ENCODE assay signal across 8 mouse cellular contexts in the genomic region with DNA sequence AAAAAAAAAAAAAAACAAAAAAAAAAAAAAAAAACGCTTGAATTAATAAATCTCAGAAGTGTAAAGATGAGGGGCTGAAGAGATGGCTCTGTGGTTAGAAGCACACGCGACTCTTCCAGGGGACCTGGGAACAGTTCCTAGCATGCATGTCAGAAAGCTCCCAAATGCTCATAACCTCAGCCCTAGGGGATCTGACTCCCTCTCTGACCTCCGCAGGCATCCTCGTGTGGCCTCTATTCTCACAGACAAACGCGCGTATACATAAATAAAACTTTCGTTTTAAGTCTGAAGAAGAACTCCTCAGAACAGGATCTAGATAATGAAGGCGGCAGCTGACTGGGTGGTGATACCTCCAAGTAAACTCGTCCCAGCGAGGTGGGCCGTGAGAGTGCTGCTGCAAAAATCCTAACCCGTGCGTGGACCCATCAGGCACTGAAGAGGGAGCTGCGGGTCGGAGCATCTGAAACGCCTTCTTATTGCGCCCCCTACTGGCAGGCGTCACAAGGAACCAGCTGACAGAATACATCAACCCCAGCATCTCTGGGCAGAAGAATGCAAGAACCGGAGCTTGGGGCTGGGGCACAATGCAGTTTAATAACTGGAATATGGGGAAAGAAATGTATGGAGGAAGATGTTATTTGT.
A peak's percentile ranks its signal among the peaks of the same experiment; 100 is the strongest.
DNase-seq lines count a peak whose midpoint lies in the region; ATAC-seq and TF ChIP-seq lines count a peak whose summit lies in the region.

No protein-coding gene starts in this region.

- peak in 1 of 2 experiments; percentile 5 for DNase-seq in spleen, adult 2 months (ENCODE audit: low read depth in 1 of 2, low spot score in 2 of 2)
- DNase-seq in spleen, postnatal 36 days (ENCODE audit: low spot score in 2 of 2): no peak
- peak; percentile 80 for DNase-seq in heart, embryonic 10.5 days (ENCODE audit: low spot score)
- peak; percentile 93 for DNase-seq in midbrain, embryonic 14.5 days

- TF ChIP-seq CTCF in spleen, adult 2 months (IDR thresholded peaks at IDR 0.05; ENCODE audit: extremely low read depth, insufficient read depth, insufficient read length, insufficient replicate concordance): peak; percentile 41; the same call in 1 of the 2 replicates

- no peaks in the 10 kb centered on the region for H3K36me3 ChIP-seq in spleen, adult 2 months (ENCODE audit: control insufficient read depth, insufficient read depth, low read length)
- H3K36me3 ChIP-seq in embryonic facial prominence, embryonic 12.5 days: no peaks in the 10 kb centered on the region
- no peaks in the 10 kb centered on the region for H3K36me3 ChIP-seq in heart, embryonic 10.5 days
- no peaks in the 10 kb centered on the region for H3K36me3 ChIP-seq in kidney, embryonic 14.5 days (ENCODE audit: control insufficient read depth, insufficient read depth, low read length)
- no peaks in the 10 kb centered on the region for H3K36me3 ChIP-seq in limb, embryonic 13.5 days
- no peaks in the 10 kb centered on the region for H3K36me3 ChIP-seq in midbrain, embryonic 14.5 days (ENCODE audit: control insufficient read depth, insufficient read depth, low read length)
- H3K36me3 ChIP-seq in stomach, embryonic 15.5 days: no peaks in the 10 kb centered on the region

- no peak overlapping the region for H3K4me3 ChIP-seq in spleen, adult 2 months (ENCODE audit: extremely low read depth, insufficient read depth, insufficient read length)
- H3K4me3 ChIP-seq in embryonic facial prominence, embryonic 12.5 days: peak overlapping the region; percentile 24; the same call in 1 of the 2 replicates
- H3K4me3 ChIP-seq in heart, embryonic 10.5 days: peak overlapping the region; percentile 49
- peak overlapping the region; percentile 26 for H3K4me3 ChIP-seq in kidney, embryonic 14.5 days (ENCODE audit: low read length)
- peak overlapping the region; percentile 37 for H3K4me3 ChIP-seq in limb, embryonic 13.5 days
- H3K4me3 ChIP-seq in midbrain, embryonic 14.5 days (replicated peaks; ENCODE audit: low read depth, low read length): peak overlapping the region; percentile 15
- H3K4me3 ChIP-seq in stomach, embryonic 15.5 days (replicated peaks): peak overlapping the region; percentile 43

- H3K4me1 ChIP-seq in spleen, adult 2 months (ENCODE audit: control insufficient read depth, insufficient read depth, insufficient read length): no peaks in the 10 kb centered on the region
- no peaks in the 10 kb centered on the region for H3K4me1 ChIP-seq in embryonic facial prominence, embryonic 12.5 days
- H3K4me1 ChIP-seq in heart, embryonic 10.5 days: no peaks in the 10 kb centered on the region
- no peaks in the 10 kb centered on the region for H3K4me1 ChIP-seq in kidney, embryonic 14.5 days (ENCODE audit: control insufficient read depth, insufficient read depth, low read length)
- H3K4me1 ChIP-seq in limb, embryonic 13.5 days: peaks cover 13% of the 10 kb centered on the region
- H3K4me1 ChIP-seq in midbrain, embryonic 14.5 days (ENCODE audit: control insufficient read depth, insufficient read depth, low read length): no peaks in the 10 kb centered on the region
- no peaks in the 10 kb centered on the region for H3K4me1 ChIP-seq in stomach, embryonic 15.5 days

- 6% methylated on average over 21 of the region's 21 CpGs for WGBS in spleen, adult 2 months
- 7% methylated on average over 21 of the region's 21 CpGs for WGBS in embryonic facial prominence, embryonic 12.5 days
- 9% methylated on average over 21 of the region's 21 CpGs for WGBS in heart, embryonic 10.5 days
- 6% methylated on average over 21 of the region's 21 CpGs for WGBS in kidney, embryonic 14.5 days
- 8% methylated on average over 21 of the region's 21 CpGs for WGBS in limb, embryonic 13.5 days
- 8% methylated on average over 21 of the region's 21 CpGs for WGBS in midbrain, embryonic 14.5 days
- 5% methylated on average over 21 of the region's 21 CpGs for WGBS in stomach, embryonic 15.5 days

- TF ChIP-seq POLR2A in spleen, adult 2 months (IDR thresholded peaks at IDR 0.05; ENCODE audit: low read depth, low read length): no peak

- H3K9me3 ChIP-seq in embryonic facial prominence, embryonic 12.5 days: no peaks in the 10 kb centered on the region
- no peaks in the 10 kb centered on the region for H3K9me3 ChIP-seq in heart, embryonic 10.5 days
- no peaks in the 10 kb centered on the region for H3K9me3 ChIP-seq in kidney, embryonic 14.5 days (ENCODE audit: control insufficient read depth, low read length)
- H3K9me3 ChIP-seq in limb, embryonic 13.5 days: no peaks in the 10 kb centered on the region
- H3K9me3 ChIP-seq in midbrain, embryonic 14.5 days (ENCODE audit: control insufficient read depth, low read length): no peaks in the 10 kb centered on the region
- no peaks in the 10 kb centered on the region for H3K9me3 ChIP-seq in stomach, embryonic 15.5 days

- no peak overlapping the region for H3K27ac ChIP-seq in spleen, adult 2 months (ENCODE audit: insufficient read depth, low read length)
- no peak overlapping the region for H3K27ac ChIP-seq in embryonic facial prominence, embryonic 12.5 days
- H3K27ac ChIP-seq in heart, embryonic 10.5 days: no peak overlapping the region
- no peak overlapping the region for H3K27ac ChIP-seq in kidney, embryonic 14.5 days (ENCODE audit: low read depth, low read length)
- no peak overlapping the region for H3K27ac ChIP-seq in limb, embryonic 13.5 days
- H3K27ac ChIP-seq in midbrain, embryonic 14.5 days (replicated peaks; ENCODE audit: low read depth, low read length): no peak overlapping the region
- H3K27ac ChIP-seq in stomach, embryonic 15.5 days: no peak overlapping the region

- no peak overlapping the region for H3K9ac ChIP-seq in embryonic facial prominence, embryonic 12.5 days
- H3K9ac ChIP-seq in kidney, embryonic 14.5 days (ENCODE audit: low read depth, low read length): no peak overlapping the region
- H3K9ac ChIP-seq in limb, embryonic 13.5 days: no peak overlapping the region
- H3K9ac ChIP-seq in midbrain, embryonic 14.5 days (replicated peaks; ENCODE audit: low read length): no peak overlapping the region
- H3K9ac ChIP-seq in stomach, embryonic 15.5 days: no peak overlapping the region

- H3K4me2 ChIP-seq in embryonic facial prominence, embryonic 12.5 days (replicated peaks): peak overlapping the region; percentile 50
- H3K4me2 ChIP-seq in kidney, embryonic 14.5 days (replicated peaks; ENCODE audit: low read depth, low read length): peak overlapping the region; percentile 53
- peak overlapping the region; percentile 62 for H3K4me2 ChIP-seq in limb, embryonic 13.5 days (replicated peaks)
- H3K4me2 ChIP-seq in midbrain, embryonic 14.5 days (ENCODE audit: low read length): peak overlapping the region; percentile 45
- peak overlapping the region; percentile 56 for H3K4me2 ChIP-seq in stomach, embryonic 15.5 days

- 0 out of 2 replicates have a peak, but pooled peaks have one; percentile 38 for ATAC-seq in embryonic facial prominence, embryonic 12.5 days (ENCODE audit: insufficient number of reproducible peaks, insufficient read depth, low FRiP score, low TSS enrichment)
- peak; percentile 92 for ATAC-seq in kidney, embryonic 14.5 days (ENCODE audit: low FRiP score, low TSS enrichment)
- ATAC-seq in limb, embryonic 13.5 days (ENCODE audit: low FRiP score, low read depth): peak; percentile 62
- peak; percentile 66; the same call in 1 of the 2 replicates for ATAC-seq in midbrain, embryonic 14.5 days (ENCODE audit: low FRiP score, low TSS enrichment)
- no peak for ATAC-seq in stomach, embryonic 15.5 days (ENCODE audit: insufficient read depth, low FRiP score, low read depth)

- no peaks in the 10 kb centered on the region for H3K27me3 ChIP-seq in spleen, adult 2 months (ENCODE audit: control insufficient read depth, insufficient read depth, low read length)
- no peaks in the 10 kb centered on the region for H3K27me3 ChIP-seq in embryonic facial prominence, embryonic 12.5 days
- 0 out of 2 replicates have a peak, but pooled peaks cover 4% of the 10 kb centered on the region for H3K27me3 ChIP-seq in heart, embryonic 10.5 days (ENCODE audit: insufficient read depth, poor library complexity, severe bottlenecking)
- H3K27me3 ChIP-seq in kidney, embryonic 14.5 days (ENCODE audit: control insufficient read depth, insufficient read depth, low read length): no peaks in the 10 kb centered on the region
- H3K27me3 ChIP-seq in limb, embryonic 13.5 days: 0 out of 2 replicates have a peak, but pooled peaks cover 3% of the 10 kb centered on the region
- H3K27me3 ChIP-seq in midbrain, embryonic 14.5 days (ENCODE audit: control insufficient read depth, insufficient read depth, low read length): no peaks in the 10 kb centered on the region
- no peaks in the 10 kb centered on the region for H3K27me3 ChIP-seq in stomach, embryonic 15.5 days (replicated peaks)

Comparison
In these comparisons a context has a peak if more than half of its experiments do, and no peak if none do; other contexts are left out.
1. DNase-seq: peak in heart, embryonic 10.5 days (single experiment) and midbrain, embryonic 14.5 days (single experiment); none in spleen, postnatal 36 days (0 of 2).
2. Peak in every context shown above with its lines, with median percentiles within 50 percentile points of each other: H3K4me2 ChIP-seq.